Mouse (Mus musculus) kidney, postnatal 25 days (tissue): ENCODE measurements around the gene Doc2g.

Experiments
- DNase-seq, 2 experiments: peaks; one replicate each; pipeline ENCODE4 v3.0.0; 2021; ENCODE audit warnings: mixed read lengths in 2 of 2

Doc2g gene

DNA sequence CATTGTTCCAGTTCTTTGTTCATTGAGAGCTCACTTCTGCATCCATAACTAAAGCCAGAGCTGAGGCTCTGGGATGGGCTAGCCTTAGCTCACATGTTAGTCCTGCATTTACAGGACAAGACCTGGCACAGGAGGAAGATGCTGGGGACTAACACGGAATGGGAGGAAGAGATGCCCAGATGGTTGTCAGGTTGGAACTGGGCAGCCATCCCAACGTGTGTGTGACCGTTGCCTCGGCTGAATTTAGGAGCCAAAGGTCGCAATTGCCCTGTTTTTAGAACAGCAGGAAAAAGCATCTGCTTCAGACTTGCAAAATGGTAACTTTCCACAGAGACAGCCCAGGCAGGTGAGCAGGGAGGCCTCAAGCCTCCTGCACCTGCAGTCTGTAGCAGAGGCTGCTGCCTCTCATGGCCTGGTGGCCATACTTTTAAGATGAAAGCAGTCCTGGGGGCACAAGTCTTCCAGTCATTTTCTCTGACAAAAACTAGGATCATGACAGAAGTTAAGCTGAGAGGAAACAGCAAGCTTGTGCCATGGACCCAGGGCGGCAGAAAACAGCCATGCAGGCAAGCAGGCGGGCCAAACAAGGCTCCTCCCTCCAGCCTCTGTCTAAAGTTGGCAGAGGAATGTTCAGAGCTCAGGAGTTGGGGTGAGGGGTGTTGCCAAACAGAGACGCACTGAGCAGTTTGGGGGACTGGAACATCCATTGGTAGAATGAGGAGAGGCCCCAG, 52.3 kb downstream of the Doc2g start:
- peak; percentile 82 to 85 for DNase-seq

DNA sequence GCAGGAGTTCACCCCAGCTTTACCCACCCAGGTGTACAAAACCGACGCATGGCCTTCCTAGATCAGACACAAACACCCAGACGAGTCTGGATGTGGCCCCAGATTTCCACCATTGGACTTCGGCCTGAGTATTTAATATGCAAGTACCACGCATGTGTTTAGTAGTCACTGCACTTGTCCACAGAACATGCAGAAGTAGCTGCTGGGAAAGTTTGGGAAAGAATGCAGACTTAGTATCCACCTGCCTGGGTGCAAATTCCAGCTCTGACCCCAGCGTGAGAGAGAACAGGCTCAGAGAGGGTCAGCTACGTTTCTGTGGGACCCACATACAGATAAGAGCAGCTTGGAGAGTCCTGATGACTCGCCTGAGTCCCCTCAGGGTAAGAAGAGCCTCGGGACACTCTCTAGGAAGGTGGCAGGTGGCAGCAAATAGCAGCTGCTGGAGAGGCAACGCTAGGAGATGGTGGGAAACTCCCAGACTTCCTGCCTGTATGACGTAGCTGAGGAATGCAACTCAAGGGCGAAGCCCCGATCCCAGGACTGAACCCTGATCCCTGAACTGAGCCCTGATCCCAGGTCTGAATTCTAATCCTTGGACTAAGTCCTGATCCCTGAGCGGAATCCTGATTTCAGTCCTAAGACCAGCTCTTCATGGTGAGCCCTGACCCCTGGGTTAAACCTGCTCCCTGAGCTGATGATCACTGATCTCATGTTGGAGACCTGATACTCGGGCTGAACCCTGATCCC, 53.0 kb downstream of the Doc2g start:
- DNase-seq: peak; percentile 45 to 63
